Mouse (Mus musculus) hindbrain, embryonic 13.5 days (tissue): ENCODE measurements around the gene Ahnak2. TPM values are rescaled to one million over a fixed set of nuclear protein-coding genes. Genes with fewer than 3 reads are reported as not detected.
"Not testable (repeated sequence)": the region's sequence is repeated elsewhere in the genome, so short reads cannot be mapped to it uniquely, and the experiment has no call there.

Experiments
- ATAC-seq: fragments of 200-750 bp; cut with Nextera tagmentation; 2 replicates; pipeline ENCODE4 v1.8.0; 2017; ENCODE audit warnings: moderate TSS enrichment; ENCODE audit not compliant: low FRiP score
- H3K27ac ChIP-seq: fragments of 300-500 bp; sonication (generic); 2 replicates; pipeline ENCODE4 v1.5.1; 2015; ENCODE audit warnings: inconsistent platforms, mild to moderate bottlenecking, moderate library complexity
- H3K27me3 ChIP-seq: fragments of 300-500 bp; sonication (generic); 2 replicates; pipeline ENCODE4 v1.6.1; 2015; ENCODE audit warnings: mild to moderate bottlenecking, inconsistent platforms
- H3K36me3 ChIP-seq: fragments of 300-500 bp; sonication (generic); 2 replicates; pipeline ENCODE4 v1.6.1; 2015; ENCODE audit warnings: mild to moderate bottlenecking, inconsistent platforms
- H3K4me1 ChIP-seq: fragments of 300-500 bp; sonication (generic); replicated peaks from 2 replicates; pipeline ENCODE4 v1.6.1; 2015; ENCODE audit warnings: inconsistent platforms
- H3K4me2 ChIP-seq: fragments of 300-500 bp; sonication (generic); 2 replicates; pipeline ENCODE4 v1.6.1; 2015; ENCODE audit warnings: inconsistent platforms, mild to moderate bottlenecking, moderate library complexity
- H3K4me3 ChIP-seq: fragments of 300-500 bp; sonication (generic); 2 replicates; pipeline ENCODE4 v1.5.1; 2015; ENCODE audit warnings: mild to moderate bottlenecking, inconsistent platforms
- H3K9ac ChIP-seq: fragments of 300-500 bp; sonication (generic); 2 replicates; pipeline ENCODE4 v1.6.1; 2015; ENCODE audit warnings: mild to moderate bottlenecking, inconsistent platforms
- H3K9me3 ChIP-seq: fragments of 300-500 bp; sonication (generic); 2 replicates; pipeline ENCODE4 v1.6.1; 2016; ENCODE audit warnings: inconsistent platforms
- WGBS: fragments of 180-500 bp; shearing (Covaris S2); methylation state at CpG from one replicate; pipeline ENCODE4 v1.1.7; 2015; 5-methylcytosine and 5-hydroxymethylcytosine counted together
- polyA plus RNA-seq: library from polyadenylated mRNA; unstranded; fragments of >200 nt; fragmentation: Nextera tagmentation; extraction: Ambion mirVana; gene quantifications from 2 replicates; pipeline ENCODE4 v1.2.1, GENCODE M21; 2015

Gene Ahnak2
- 0.84 and 0.86 TPM in 2 replicates for polyA plus RNA-seq

- Histone ChIP-seq H3K27ac (no peak within 1 kb of the TSS), H3K36me3 (no peaks in the 10 kb centered on the region), H3K9me3 (no peaks in the 10 kb centered on the region), H3K4me1 (peaks cover 24% of the 10 kb centered on the region), H3K27me3 (peaks cover 69% of the 10 kb centered on the region), H3K4me3 (peak within 1 kb of the TSS; percentile 65), H3K4me2 (peak within 1 kb of the TSS; percentile 100), H3K9ac (peak within 1 kb of the TSS; percentile 81)
- peak; percentile 43; the same call in 1 of the 2 replicates for ATAC-seq
- 6% methylated on average over 49 of the region's 69 CpGs for WGBS
These were observed at the start of gene Ahnak2 for GRCm38 (mm10) chr12:112801864-112802846. TSS of gene Ahnak2 (minus strand) at chr12:112802657.

- Histone ChIP-seq H3K4me1 (no peaks in the 10 kb centered on the region), H3K9me3 (no peaks in the 10 kb centered on the region), H3K9ac (no peak overlapping the region), H3K27me3 (no peaks in the 10 kb centered on the region), H3K27ac (no peak overlapping the region), H3K4me2 (no peak overlapping the region), H3K36me3 (no peaks in the 10 kb centered on the region), H3K4me3 (no peak overlapping the region)
- ATAC-seq: no peak
- WGBS: 52% methylated on average over 8 of the region's 8 CpGs
These were observed 48.7 kb upstream of the Ahnak2 start for GRCm38 (mm10) chr12:112851116-112851515.

- no peak for ATAC-seq
- WGBS: 91% methylated on average over 9 of the region's 9 CpGs
- H3K36me3 ChIP-seq: no peaks in the 10 kb centered on the region
- H3K9ac ChIP-seq: no peak overlapping the region
- no peak overlapping the region for H3K4me2 ChIP-seq
- H3K27me3 ChIP-seq: peaks cover 2% of the 10 kb centered on the region; the same call in 1 of the 2 replicates
- H3K9me3 ChIP-seq: no peaks in the 10 kb centered on the region
- H3K27ac ChIP-seq: no peak overlapping the region
- H3K4me3 ChIP-seq: no peak overlapping the region
- no peaks in the 10 kb centered on the region for H3K4me1 ChIP-seq
These were observed 47.9 kb upstream of the Ahnak2 start for GRCm38 (mm10) chr12:112850344-112850743.

GRCm38 (mm10) chr12:112849235-112850022, 47.0 kb upstream of the Ahnak2 start:
- H3K27ac ChIP-seq: no peak overlapping the region
- no peaks in the 10 kb centered on the region for H3K36me3 ChIP-seq
- no peaks in the 10 kb centered on the region for H3K4me1 ChIP-seq
- H3K27me3 ChIP-seq: peaks cover 3% of the 10 kb centered on the region; the same call in 1 of the 2 replicates
- H3K9ac ChIP-seq: no peak overlapping the region
- ATAC-seq: no peak
- H3K4me3 ChIP-seq: no peak overlapping the region
- H3K9me3 ChIP-seq: no peaks in the 10 kb centered on the region
- 85% methylated on average over 11 of the region's 11 CpGs for WGBS
- no peak overlapping the region for H3K4me2 ChIP-seq

- WGBS: 86% methylated on average over 2 of the region's 2 CpGs
- peaks cover 3% of the 10 kb centered on the region; the same call in 1 of the 2 replicates for H3K27me3 ChIP-seq
- ATAC-seq: no peak
These were observed 45.4 kb upstream of the Ahnak2 start for GRCm38 (mm10) chr12:112847880-112848279.

GRCm38 (mm10) chr12:112843803-112844202, 41.3 kb upstream of the Ahnak2 start:
- Histone ChIP-seq H3K27ac (no peak overlapping the region), H3K4me3 (no peak overlapping the region), H3K4me2 (no peak overlapping the region), H3K36me3 (no peaks in the 10 kb centered on the region), H3K9me3 (peaks cover 4% of the 10 kb centered on the region), H3K9ac (no peak overlapping the region), H3K4me1 (no peaks in the 10 kb centered on the region), H3K27me3 (peaks cover 3% of the 10 kb centered on the region; the same call in 1 of the 2 replicates)
- ATAC-seq: peak; percentile 71; the same call in 1 of the 2 replicates
- WGBS: 15% methylated on average over 3 of the region's 3 CpGs

More at GRCm38 (mm10) chr12:112847880-112848279, 45.4 kb upstream of the Ahnak2 start:
- Histone ChIP-seq H3K27ac (no peak overlapping the region), H3K4me3 (no peak overlapping the region), H3K9ac (no peak overlapping the region), H3K36me3 (no peaks in the 10 kb centered on the region), H3K4me2 (no peak overlapping the region), H3K4me1 (no peaks in the 10 kb centered on the region), H3K9me3 (no peaks in the 10 kb centered on the region)

GRCm38 (mm10) chr12:112842128-112842527, 39.7 kb upstream of the Ahnak2 start:
- H3K9ac ChIP-seq, ATAC-seq, H3K36me3 ChIP-seq, H3K27me3 ChIP-seq, H3K4me3 ChIP-seq, H3K4me1 ChIP-seq, H3K4me2 ChIP-seq, H3K9me3 ChIP-seq, H3K27ac ChIP-seq: not testable (repeated sequence)
- WGBS: 92% methylated on average over 2 of the region's 2 CpGs

- whole genome bisulfite sequencing: 77% methylated on average over 4 of the region's 4 CpGs
- H3K4me3 ChIP-seq, H3K4me1 ChIP-seq, H3K9me3 ChIP-seq, H3K27ac ChIP-seq, H3K27me3 ChIP-seq, ATAC-seq, H3K36me3 ChIP-seq, H3K9ac ChIP-seq, H3K4me2 ChIP-seq: not testable (repeated sequence)
These were observed 39.0 kb upstream of the Ahnak2 start for GRCm38 (mm10) chr12:112841338-112841892.

GRCm38 (mm10) chr12:112840209-112841086, 38.0 kb upstream of the Ahnak2 start:
- no peaks in the 10 kb centered on the region for H3K4me1 ChIP-seq
- no peak overlapping the region for H3K9ac ChIP-seq
- H3K27ac ChIP-seq: no peak overlapping the region
- H3K9me3 ChIP-seq: peaks cover 4% of the 10 kb centered on the region
- H3K4me2 ChIP-seq: no peak overlapping the region
- 85% methylated on average over 25 of the region's 25 CpGs for WGBS
- peaks cover 3% of the 10 kb centered on the region; the same call in 1 of the 2 replicates for H3K27me3 ChIP-seq
- no peaks in the 10 kb centered on the region for H3K36me3 ChIP-seq
- H3K4me3 ChIP-seq: no peak overlapping the region
- ATAC-seq: no peak

GRCm38 (mm10) chr12:112835046-112835445, 32.6 kb upstream of the Ahnak2 start:
- Histone ChIP-seq H3K4me3 (no peak overlapping the region), H3K9ac (no peak overlapping the region), H3K27me3 (no peaks in the 10 kb centered on the region), H3K4me1 (peaks cover 19% of the 10 kb centered on the region), H3K36me3 (peaks cover 18% of the 10 kb centered on the region), H3K27ac (no peak overlapping the region), H3K4me2 (no peak overlapping the region), H3K9me3 (peaks cover 4% of the 10 kb centered on the region)
- WGBS: 75% methylated on average over 2 of the region's 2 CpGs
- no peak for ATAC-seq

GRCm38 (mm10) chr12:112833527-112833926, 31.1 kb upstream of the Ahnak2 start:
- Histone ChIP-seq H3K9ac (no peak overlapping the region), H3K36me3 (peaks cover 18% of the 10 kb centered on the region), H3K4me2 (no peak overlapping the region), H3K27me3 (no peaks in the 10 kb centered on the region), H3K4me1 (peaks cover 21% of the 10 kb centered on the region), H3K27ac (no peak overlapping the region), H3K4me3 (no peak overlapping the region), H3K9me3 (no peaks in the 10 kb centered on the region)
- ATAC-seq: no peak
- 93% methylated on average over 6 of the region's 6 CpGs for WGBS
